Mouse (Mus musculus): ENCODE measurements at regions not wholly inside any gene's neighbourhood (a gene's known extent, or its start where the extent isn't known, plus 50 kb on each side); places are given as distances from the start of the nearest gene placed in this dataset.
A peak's percentile ranks its signal among the peaks of the same experiment; 100 is the strongest.

DNA sequence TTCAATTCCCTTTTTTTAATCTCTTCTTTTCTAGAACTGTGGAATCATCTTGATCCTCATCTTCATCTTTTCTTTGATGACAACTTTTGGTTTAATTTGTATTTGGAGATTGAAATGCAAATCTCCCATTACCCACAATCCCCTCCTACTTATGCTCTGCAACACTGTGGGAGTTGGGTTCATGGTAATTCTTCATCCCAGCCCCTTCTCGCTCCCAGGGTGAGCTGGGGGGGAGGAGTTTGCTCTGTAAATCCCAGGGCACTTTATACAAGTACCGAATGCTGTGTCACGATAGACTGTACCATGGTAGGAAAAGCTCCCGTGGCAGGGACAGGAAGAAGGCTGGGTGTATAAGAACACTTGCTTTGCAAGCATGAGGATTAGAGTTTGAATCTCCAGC lies 193.8 kb downstream of the Uaca start:
- Histone ChIP-seq H3K27me3 (replicated peaks; ENCODE audit: control insufficient read depth, insufficient read depth, low read length) (no peaks in the 10 kb centered on the region), H3K36me3 (ENCODE audit: control insufficient read depth, insufficient read depth, low read length) (no peaks in the 10 kb centered on the region), H3K4me3 (ENCODE audit: low read depth, low read length) (no peak overlapping the region), H3K27ac (replicated peaks; ENCODE audit: low read depth, low read length) (no peak overlapping the region), H3K9ac (ENCODE audit: low read depth, low read length) (no peak overlapping the region), H3K4me1 (ENCODE audit: control insufficient read depth, insufficient read depth, low read length) (0 out of 2 replicates have a peak, but pooled peaks cover 4% of the 10 kb centered on the region), H3K9me3 (ENCODE audit: control insufficient read depth, low read length) (no peaks in the 10 kb centered on the region), H3K4me2 (ENCODE audit: low read depth, low read length) (no peak overlapping the region)
- DNase-seq (ENCODE audit: low spot score) (no peak), ATAC-seq (ENCODE audit: low read depth) (no peak)
- 68% methylated on average over 4 of the region's 4 CpGs for WGBS

DNA sequence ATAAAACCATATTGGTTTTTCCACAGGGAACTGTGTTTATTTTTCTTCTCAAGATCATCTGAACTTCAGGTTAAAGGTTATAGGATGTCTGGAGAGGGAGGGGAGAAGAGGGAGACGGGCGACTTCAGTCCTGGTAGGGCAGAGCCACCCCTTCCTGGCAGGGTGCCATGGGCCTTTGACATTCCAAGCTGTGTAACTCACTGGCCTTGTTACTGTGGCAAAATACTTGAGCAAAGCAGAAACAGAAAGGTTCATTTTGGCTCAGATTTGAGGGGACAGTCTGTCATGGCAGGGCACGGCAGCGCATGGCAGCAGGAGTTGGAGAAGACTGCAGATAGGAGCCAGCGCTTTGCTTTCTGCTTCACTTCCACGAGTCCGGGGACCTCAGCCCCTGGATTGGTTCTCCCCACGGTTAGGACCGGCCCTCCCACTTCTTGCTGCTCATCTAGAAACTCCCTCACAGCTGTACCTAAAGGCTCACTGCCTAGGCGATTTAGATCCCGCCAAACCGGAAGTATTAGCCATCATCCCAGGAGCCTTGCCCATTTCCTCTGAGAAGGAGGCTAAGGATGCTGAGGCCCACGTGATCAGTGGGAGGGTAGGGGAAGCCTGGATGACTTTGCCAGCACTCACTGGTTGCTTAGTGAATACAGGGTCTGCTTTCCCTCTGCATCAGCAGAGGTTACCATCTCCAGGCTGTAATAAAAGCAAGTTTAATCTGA lies 195.5 kb downstream of the Uaca start:
- no peak overlapping the region for H3K27ac ChIP-seq (replicated peaks; ENCODE audit: low read depth, low read length)
- H3K27me3 ChIP-seq (replicated peaks; ENCODE audit: control insufficient read depth, insufficient read depth, low read length) = no peaks in the 10 kb centered on the region
- WGBS = 32% methylated on average over 13 of the region's 13 CpGs
- ATAC-seq (ENCODE audit: low read depth) = 0 out of 2 replicates have a peak, but pooled peaks have one; percentile 41
- H3K4me2 ChIP-seq (ENCODE audit: low read depth, low read length) = no peak overlapping the region
- H3K4me1 ChIP-seq (ENCODE audit: control insufficient read depth, insufficient read depth, low read length) = 0 out of 2 replicates have a peak, but pooled peaks cover 4% of the 10 kb centered on the region
- H3K36me3 ChIP-seq (ENCODE audit: control insufficient read depth, insufficient read depth, low read length) = no peaks in the 10 kb centered on the region
- H3K4me3 ChIP-seq (ENCODE audit: low read depth, low read length) = no peak overlapping the region
- peak; percentile 66 for DNase-seq (ENCODE audit: low spot score)
- no peak overlapping the region for H3K9ac ChIP-seq (ENCODE audit: low read depth, low read length)
- H3K9me3 ChIP-seq (ENCODE audit: control insufficient read depth, low read length) = no peaks in the 10 kb centered on the region

DNA sequence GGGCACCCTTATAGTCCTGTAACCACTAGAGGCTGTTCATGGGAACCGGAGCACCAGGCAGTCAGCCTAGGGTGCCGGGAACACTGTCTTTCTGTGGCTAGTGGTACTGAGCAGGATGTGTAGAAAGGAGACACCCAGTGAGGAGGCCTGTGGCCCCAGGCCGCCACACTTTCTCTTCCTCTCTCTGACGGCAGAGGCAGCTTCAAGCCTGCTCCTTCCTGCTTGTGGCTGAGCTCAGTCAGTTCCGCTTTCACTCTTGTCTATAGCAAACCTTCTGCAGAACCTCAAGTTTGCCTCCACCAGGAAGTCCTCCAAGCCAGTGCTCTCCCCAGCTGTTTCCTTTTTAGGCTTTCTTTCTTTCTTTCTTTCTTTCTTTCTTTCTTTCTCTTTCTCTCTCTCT lies 197.2 kb downstream of the Uaca start:
- 66% methylated on average over 5 of the region's 5 CpGs for WGBS
- Histone ChIP-seq H3K4me1 (ENCODE audit: control insufficient read depth, insufficient read depth, low read length) (peaks cover 9% of the 10 kb centered on the region; the same call in 1 of the 2 replicates), H3K27ac (replicated peaks; ENCODE audit: low read depth, low read length) (no peak overlapping the region), H3K4me2 (ENCODE audit: low read depth, low read length) (no peak overlapping the region), H3K9ac (ENCODE audit: low read depth, low read length) (no peak overlapping the region), H3K36me3 (ENCODE audit: control insufficient read depth, insufficient read depth, low read length) (no peaks in the 10 kb centered on the region), H3K4me3 (ENCODE audit: low read depth, low read length) (no peak overlapping the region), H3K9me3 (ENCODE audit: control insufficient read depth, low read length) (no peaks in the 10 kb centered on the region), H3K27me3 (replicated peaks; ENCODE audit: control insufficient read depth, insufficient read depth, low read length) (no peaks in the 10 kb centered on the region)
- DNase-seq (ENCODE audit: low spot score) = no peak
- ATAC-seq (ENCODE audit: low read depth) = no peak

DNA sequence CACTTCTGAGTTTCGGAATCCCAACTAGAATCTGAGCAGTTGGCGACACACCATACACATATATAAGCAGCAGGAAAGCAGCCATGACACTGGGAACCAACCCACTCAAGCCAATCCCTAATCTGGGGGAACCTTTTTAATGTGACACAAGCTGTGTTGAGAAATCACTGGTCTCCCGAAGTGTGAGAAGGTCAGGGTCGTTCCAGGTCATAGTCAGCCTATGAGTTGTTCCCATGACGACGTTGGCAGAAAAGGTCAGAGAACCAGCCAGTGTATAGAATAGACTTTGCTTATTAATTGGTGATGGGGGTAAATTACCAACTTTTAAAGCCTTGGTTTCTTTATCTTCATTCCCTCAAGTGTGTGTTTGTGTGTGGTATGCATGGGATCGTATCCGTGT lies 199.3 kb downstream of the Uaca start:
- 81% methylated on average over 8 of the region's 8 CpGs for WGBS
- no peak for DNase-seq (ENCODE audit: low spot score)
- Histone ChIP-seq H3K27ac (replicated peaks; ENCODE audit: low read depth, low read length) (no peak overlapping the region), H3K36me3 (ENCODE audit: control insufficient read depth, insufficient read depth, low read length) (no peaks in the 10 kb centered on the region), H3K4me1 (ENCODE audit: control insufficient read depth, insufficient read depth, low read length) (peaks cover 9% of the 10 kb centered on the region; the same call in 1 of the 2 replicates), H3K4me2 (ENCODE audit: low read depth, low read length) (no peak overlapping the region), H3K9ac (ENCODE audit: low read depth, low read length) (no peak overlapping the region), H3K27me3 (replicated peaks; ENCODE audit: control insufficient read depth, insufficient read depth, low read length) (no peaks in the 10 kb centered on the region), H3K4me3 (ENCODE audit: low read depth, low read length) (no peak overlapping the region), H3K9me3 (ENCODE audit: control insufficient read depth, low read length) (no peaks in the 10 kb centered on the region)
- ATAC-seq (ENCODE audit: low read depth) = no peak

DNA sequence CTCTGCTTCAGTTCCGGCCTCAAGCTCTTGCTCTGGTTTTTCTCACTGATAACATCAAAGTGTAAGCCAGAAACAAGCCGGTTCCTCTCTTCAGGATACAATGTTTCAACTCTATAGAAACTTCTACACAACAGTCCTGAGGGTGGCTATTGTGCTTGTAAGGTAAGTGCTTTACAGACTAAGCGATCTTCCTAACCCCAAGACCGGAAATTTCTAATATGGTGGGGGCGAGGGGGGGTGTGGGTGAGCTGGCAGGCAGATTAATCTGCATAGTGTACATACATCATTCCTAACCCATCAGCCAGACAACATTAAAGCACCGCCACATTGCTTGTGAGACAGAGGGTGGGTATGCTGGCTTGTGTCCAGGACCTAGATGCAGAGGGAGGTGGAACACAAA lies 200.8 kb downstream of the Uaca start:
- Histone ChIP-seq H3K4me2 (ENCODE audit: low read depth, low read length) (no peak overlapping the region), H3K27me3 (replicated peaks; ENCODE audit: control insufficient read depth, insufficient read depth, low read length) (no peaks in the 10 kb centered on the region), H3K36me3 (ENCODE audit: control insufficient read depth, insufficient read depth, low read length) (no peaks in the 10 kb centered on the region), H3K4me1 (ENCODE audit: control insufficient read depth, insufficient read depth, low read length) (peaks cover 5% of the 10 kb centered on the region; the same call in 1 of the 2 replicates), H3K9ac (ENCODE audit: low read depth, low read length) (no peak overlapping the region), H3K27ac (replicated peaks; ENCODE audit: low read depth, low read length) (no peak overlapping the region), H3K4me3 (ENCODE audit: low read depth, low read length) (no peak overlapping the region), H3K9me3 (ENCODE audit: control insufficient read depth, low read length) (no peaks in the 10 kb centered on the region)
- WGBS = 61% methylated on average over 6 of the region's 6 CpGs
- peak; percentile 67 for DNase-seq (ENCODE audit: low spot score)
- ATAC-seq (ENCODE audit: low read depth) = peak; percentile 70

DNA sequence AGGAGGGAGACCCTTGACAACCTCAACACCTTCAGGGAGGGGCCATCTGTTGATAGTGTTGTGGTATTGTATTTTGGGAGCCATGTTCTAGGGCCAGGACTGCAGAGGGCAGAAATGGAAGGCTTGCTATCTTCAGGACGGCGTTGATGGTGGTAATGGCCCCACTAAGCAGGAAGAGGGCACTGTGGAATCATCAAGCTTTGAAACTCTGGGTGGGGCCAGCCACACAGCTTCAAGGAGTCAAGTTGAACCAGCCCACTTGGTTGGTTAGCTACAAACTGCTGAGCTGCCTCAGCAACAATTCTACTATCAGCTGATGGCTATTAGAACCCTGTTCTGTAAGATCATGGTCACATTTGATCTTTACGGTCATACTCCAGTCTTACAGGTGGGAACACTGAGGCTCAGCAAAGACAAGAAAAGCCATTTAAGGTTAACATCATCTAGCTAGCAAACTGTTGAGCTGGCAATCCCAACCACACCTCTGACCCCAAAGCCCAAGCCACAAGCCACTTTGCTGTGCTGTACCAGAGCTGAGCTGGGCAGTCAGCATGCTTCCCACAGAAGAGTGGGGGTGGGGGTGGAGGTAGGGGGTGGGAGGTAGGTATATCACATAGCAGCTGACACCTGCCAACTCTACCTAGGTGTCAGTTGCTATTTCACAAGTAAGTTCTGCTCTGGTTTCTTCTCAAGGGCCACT lies 203.9 kb downstream of the Uaca start:
- DNase-seq (ENCODE audit: low spot score) = peak; percentile 77

DNA sequence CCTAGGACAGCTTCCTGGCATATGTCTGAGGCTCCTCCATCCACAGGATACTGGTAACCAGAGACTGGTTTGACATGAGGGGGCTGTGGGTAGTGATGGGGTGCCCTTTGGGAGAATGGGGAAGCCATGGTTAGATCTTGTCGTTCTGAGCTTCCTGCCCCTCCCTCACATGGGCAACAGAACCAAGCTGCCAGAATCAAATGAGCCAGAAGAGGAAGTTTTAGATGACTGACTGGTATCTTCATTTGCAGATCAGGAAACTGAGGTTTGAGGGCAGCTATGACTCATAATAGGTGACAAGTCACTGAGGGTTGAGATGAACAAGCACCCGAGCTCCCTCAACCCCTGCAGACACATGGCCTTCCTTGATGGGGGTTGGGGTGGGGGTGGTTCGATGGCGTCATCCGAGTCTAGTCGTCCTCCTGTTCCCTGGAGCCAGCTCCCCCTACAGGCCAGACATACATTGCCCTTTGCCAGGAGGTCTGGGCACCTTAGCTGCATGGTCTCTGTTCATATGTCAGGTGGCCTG lies 204.7 kb downstream of the Uaca start:
- no peak overlapping the region for H3K27ac ChIP-seq (replicated peaks; ENCODE audit: low read depth, low read length)
- no peak for ATAC-seq (ENCODE audit: low read depth)
- 54% methylated on average over 6 of the region's 6 CpGs for WGBS

More for the DNA sequence above, 203.9 kb downstream of the Uaca start:
- Histone ChIP-seq H3K4me1 (ENCODE audit: control insufficient read depth, insufficient read depth, low read length) (peaks cover 13% of the 10 kb centered on the region; the same call in 1 of the 2 replicates), H3K4me2 (ENCODE audit: low read depth, low read length) (no peak overlapping the region), H3K36me3 (ENCODE audit: control insufficient read depth, insufficient read depth, low read length) (no peaks in the 10 kb centered on the region), H3K9me3 (ENCODE audit: control insufficient read depth, low read length) (no peaks in the 10 kb centered on the region), H3K27ac (replicated peaks; ENCODE audit: low read depth, low read length) (no peak overlapping the region), H3K4me3 (ENCODE audit: low read depth, low read length) (no peak overlapping the region), H3K9ac (ENCODE audit: low read depth, low read length) (no peak overlapping the region), H3K27me3 (replicated peaks; ENCODE audit: control insufficient read depth, insufficient read depth, low read length) (no peaks in the 10 kb centered on the region)
- ATAC-seq (ENCODE audit: low read depth) = peak; percentile 24; the same call in 1 of the 2 replicates
- WGBS = 73% methylated on average over 3 of the region's 3 CpGs

DNA sequence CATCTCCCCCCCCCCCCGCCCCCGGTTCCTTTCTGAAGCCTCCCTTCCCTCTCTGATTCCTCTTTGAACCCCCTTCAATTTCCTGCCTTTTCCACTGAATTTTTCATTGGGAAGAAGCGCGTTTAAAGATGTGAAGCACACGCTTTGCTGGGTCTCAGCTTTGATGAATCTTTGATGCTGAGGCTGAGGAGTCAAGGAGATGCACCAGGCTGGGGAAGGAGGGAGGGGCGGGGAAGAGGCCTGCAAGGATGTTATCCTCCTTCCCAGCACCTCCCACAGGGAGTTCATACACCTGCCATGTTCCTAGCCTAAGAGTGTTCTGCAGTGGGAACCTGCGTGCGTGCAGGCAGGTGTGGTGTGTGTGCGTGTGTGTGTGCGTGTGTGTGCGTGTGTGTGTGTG lies 205.9 kb downstream of the Uaca start:
- ATAC-seq (ENCODE audit: low read depth) (no peak), DNase-seq (ENCODE audit: low spot score) (no peak)
- Histone ChIP-seq H3K27me3 (replicated peaks; ENCODE audit: control insufficient read depth, insufficient read depth, low read length) (no peaks in the 10 kb centered on the region), H3K4me2 (ENCODE audit: low read depth, low read length) (no peak overlapping the region), H3K9me3 (ENCODE audit: control insufficient read depth, low read length) (no peaks in the 10 kb centered on the region), H3K4me3 (ENCODE audit: low read depth, low read length) (no peak overlapping the region), H3K27ac (replicated peaks; ENCODE audit: low read depth, low read length) (no peak overlapping the region), H3K9ac (ENCODE audit: low read depth, low read length) (no peak overlapping the region), H3K4me1 (ENCODE audit: control insufficient read depth, insufficient read depth, low read length) (peaks cover 10% of the 10 kb centered on the region; the same call in 1 of the 2 replicates), H3K36me3 (ENCODE audit: control insufficient read depth, insufficient read depth, low read length) (no peaks in the 10 kb centered on the region)
- 77% methylated on average over 11 of the region's 11 CpGs for WGBS

More for the DNA sequence above, 204.7 kb downstream of the Uaca start:
- H3K9me3 ChIP-seq (ENCODE audit: control insufficient read depth, low read length) = no peaks in the 10 kb centered on the region
- no peak overlapping the region for H3K4me3 ChIP-seq (ENCODE audit: low read depth, low read length)
- DNase-seq (ENCODE audit: low spot score) = no peak
- H3K4me2 ChIP-seq (ENCODE audit: low read depth, low read length) = no peak overlapping the region
- no peak overlapping the region for H3K9ac ChIP-seq (ENCODE audit: low read depth, low read length)
- no peaks in the 10 kb centered on the region for H3K36me3 ChIP-seq (ENCODE audit: control insufficient read depth, insufficient read depth, low read length)
- H3K27me3 ChIP-seq (replicated peaks; ENCODE audit: control insufficient read depth, insufficient read depth, low read length) = no peaks in the 10 kb centered on the region
- H3K4me1 ChIP-seq (ENCODE audit: control insufficient read depth, insufficient read depth, low read length) = peaks cover 13% of the 10 kb centered on the region; the same call in 1 of the 2 replicates

Data from embryonic facial prominence, embryonic 14.5 days (tissue).